Comparison of ENCODE assay signal across 11 mouse cellular contexts in genomic region chr12:26424841-26425240, GRCm38 (mm10). TPM values are rescaled to one million over a fixed set of nuclear protein-coding genes. Genes with fewer than 3 reads are reported as not detected.
DNase-seq lines count a peak whose midpoint lies in the region; ATAC-seq and TF ChIP-seq lines count a peak whose summit lies in the region.
"Had no signal": no experiment of that assay in that cellular context is flagged by ENCODE, and none has a peak within 500 bp of the region (broad histone marks: within the 10 kb centered on the region; RNA-seq: fewer than 3 reads in every experiment).

No protein-coding gene starts in this region.

- no peak overlapping the region for H3K4me2 ChIP-seq in forebrain, embryonic 14.5 days (ENCODE audit: low read length)
- no peak overlapping the region for H3K4me2 ChIP-seq in forebrain, embryonic 12.5 days
- no peak overlapping the region for H3K4me2 ChIP-seq in liver, embryonic 14.5 days (ENCODE audit: low read depth)

- no peaks in the 10 kb centered on the region for H3K4me1 ChIP-seq in forebrain, embryonic 14.5 days (ENCODE audit: control insufficient read depth, insufficient read depth, low read length)
- no peaks in the 10 kb centered on the region for H3K4me1 ChIP-seq in forebrain, embryonic 12.5 days
- no peaks in the 10 kb centered on the region for H3K4me1 ChIP-seq in liver, embryonic 14.5 days (replicated peaks; ENCODE audit: control insufficient read depth in 2 of 2, insufficient read depth in 2 of 2, low read length in 1 of 2)

- H3K4me3 ChIP-seq in forebrain, embryonic 14.5 days (ENCODE audit: low read depth, low read length): no peak overlapping the region
- no peak overlapping the region for H3K4me3 ChIP-seq in forebrain, embryonic 12.5 days (replicated peaks)
- H3K4me3 ChIP-seq in liver, embryonic 14.5 days (ENCODE audit: insufficient read depth in 1 of 2, low read depth in 2 of 2, low read length in 2 of 2): no peak overlapping the region

- no peak for ATAC-seq in forebrain, embryonic 14.5 days
- ATAC-seq in forebrain, embryonic 12.5 days (ENCODE audit: low FRiP score): no peak
- ATAC-seq in liver, embryonic 14.5 days (ENCODE audit: insufficient read depth): no peak
- ATAC-seq: intestine, embryonic 16.5 days had no signal

- H3K9ac ChIP-seq in forebrain, embryonic 14.5 days (ENCODE audit: low read length): no peak overlapping the region
- no peak overlapping the region for H3K9ac ChIP-seq in forebrain, embryonic 12.5 days
- no peak overlapping the region for H3K9ac ChIP-seq in liver, embryonic 14.5 days (replicated peaks)

- peak; percentile 52; the same call in 1 of the 2 replicates for TF ChIP-seq CTCF in liver, embryonic 14.5 days (IDR thresholded peaks at IDR 0.05; ENCODE audit: low read depth)

- H3K27me3 ChIP-seq in forebrain, embryonic 14.5 days (replicated peaks; ENCODE audit: control insufficient read depth, insufficient read depth, low read length): no peaks in the 10 kb centered on the region
- no peaks in the 10 kb centered on the region for H3K27me3 ChIP-seq in forebrain, embryonic 12.5 days
- no peaks in the 10 kb centered on the region for H3K27me3 ChIP-seq in liver, embryonic 14.5 days (ENCODE audit: control insufficient read depth, insufficient read depth, low read length)

- H3K9me3 ChIP-seq in forebrain, embryonic 14.5 days (replicated peaks; ENCODE audit: control insufficient read depth, low read length): no peaks in the 10 kb centered on the region
- no peaks in the 10 kb centered on the region for H3K9me3 ChIP-seq in forebrain, embryonic 12.5 days
- no peaks in the 10 kb centered on the region for H3K9me3 ChIP-seq in liver, embryonic 14.5 days (ENCODE audit: control insufficient read depth, low read length)

- TF ChIP-seq EP300 in liver, embryonic 14.5 days (IDR thresholded peaks at IDR 0.05; ENCODE audit: low read depth): no peak

- no peaks in the 10 kb centered on the region for H3K36me3 ChIP-seq in forebrain, embryonic 14.5 days (ENCODE audit: control insufficient read depth, insufficient read depth, low read length)
- H3K36me3 ChIP-seq in forebrain, embryonic 12.5 days (replicated peaks): no peaks in the 10 kb centered on the region
- no peaks in the 10 kb centered on the region for H3K36me3 ChIP-seq in liver, embryonic 14.5 days (replicated peaks; ENCODE audit: control insufficient read depth, insufficient read depth, low read depth)
- H3K36me3 ChIP-seq: G1E had no signal

- WGBS in forebrain, embryonic 14.5 days: 95% methylated on average over 2 of the region's 2 CpGs
- 94% methylated on average over 2 of the region's 2 CpGs for WGBS in forebrain, embryonic 12.5 days
- WGBS in liver, embryonic 14.5 days (ENCODE audit: insufficient replicate concordance): 72% methylated on average over 2 of the region's 2 CpGs

- peak; percentile 79 for DNase-seq in forebrain, embryonic 14.5 days (ENCODE audit: low spot score)
- peak; percentile 24 to 39 (median 32) for DNase-seq in liver, embryonic 14.5 days (ENCODE audit: low read depth in 3 of 3, low spot score in 3 of 3)
- no peak for DNase-seq in liver
- peak; percentile 26 for DNase-seq in T-cell, adult 2 months (ENCODE audit: low spot score)
- peak; percentile 56 for DNase-seq in lung, postnatal 14 days
- no peak for DNase-seq in Muller cell, postnatal 12 days (ENCODE audit: inconsistent ontology term)
- no peak for DNase-seq in spleen, postnatal 10 days (ENCODE audit: low spot score in 2 of 2)

- H3K27ac ChIP-seq in forebrain, embryonic 14.5 days (ENCODE audit: low read depth, low read length): no peak overlapping the region
- no peak overlapping the region for H3K27ac ChIP-seq in forebrain, embryonic 12.5 days
- no peak overlapping the region for H3K27ac ChIP-seq in liver, embryonic 14.5 days
- H3K27ac ChIP-seq: macrophage had no signal

RNA-seq across cellular contexts. Expression of gene Rnf144a, which starts 9.8 kb away (rescaled TPM):
- 17.4 and 21.5 TPM in 2 replicates for polyA plus RNA-seq in forebrain, embryonic 14.5 days (2014; fragmentation: Nextera tagmentation; extraction: Ambion mirVana)
- 50.7 and 52.1 TPM in 2 replicates for polyA plus RNA-seq in forebrain, embryonic 12.5 days (2016; fragmentation: Nextera tagmentation; extraction: Ambion mirVana)
- 0.63 and 0.74 TPM in 2 replicates for polyA plus RNA-seq in liver, embryonic 14.5 days (2012; rRNA removed)
- 0.60 and 0.66 TPM in 2 replicates for polyA plus RNA-seq in liver, embryonic 14.5 days (2014; fragmentation: Nextera tagmentation; extraction: Ambion mirVana)
- polyA plus RNA-seq: G1E had no signal

RNA-seq across cellular contexts. Expression of gene Rsad2, which starts 31.4 kb away (rescaled TPM):
- 0.20 and 0.27 TPM in 2 replicates for polyA plus RNA-seq in forebrain, embryonic 14.5 days (2014; fragmentation: Nextera tagmentation; extraction: Ambion mirVana)
- polyA plus RNA-seq in forebrain, embryonic 12.5 days (2016; fragmentation: Nextera tagmentation; extraction: Ambion mirVana): 0.36 and 0.79 TPM in 2 replicates
- polyA plus RNA-seq in liver, embryonic 14.5 days (2012; rRNA removed): 0.93 TPM in 2 replicates
- polyA plus RNA-seq in liver, embryonic 14.5 days (2014; fragmentation: Nextera tagmentation; extraction: Ambion mirVana): 1.9 and 2.7 TPM in 2 replicates
- polyA plus RNA-seq: G1E had no signal

RNA-seq across cellular contexts. Expression of gene Cmpk2, which starts 44.2 kb away (rescaled TPM):
- 11.7 and 11.8 TPM in 2 replicates for polyA plus RNA-seq in forebrain, embryonic 14.5 days (2014; fragmentation: Nextera tagmentation; extraction: Ambion mirVana)
- polyA plus RNA-seq in forebrain, embryonic 12.5 days (2016; fragmentation: Nextera tagmentation; extraction: Ambion mirVana): 6.1 and 7.2 TPM in 2 replicates
- polyA plus RNA-seq in liver, embryonic 14.5 days (2012; rRNA removed): 3.6 and 4.5 TPM in 2 replicates
- 10.2 and 13.5 TPM in 2 replicates for polyA plus RNA-seq in liver, embryonic 14.5 days (2014; fragmentation: Nextera tagmentation; extraction: Ambion mirVana)
- polyA plus RNA-seq: G1E had no signal

Comparison
In these comparisons a context has a peak if more than half of its experiments do, and no peak if none do; other contexts are left out.
1. DNase-seq: peak in forebrain, embryonic 14.5 days (single experiment), liver, embryonic 14.5 days (3 of 3), T-cell, adult 2 months (single experiment) and lung, postnatal 14 days (single experiment); none in liver (single experiment), Muller cell, postnatal 12 days (single experiment) and spleen, postnatal 10 days (0 of 2).
2. RNA of gene Rnf144a, which starts 9.8 kb away (polyA plus RNA-seq): 50.7 to 52.1 TPM in forebrain, embryonic 12.5 days and 17.4 to 21.5 TPM in forebrain, embryonic 14.5 days; 0.60 to 0.74 TPM in liver, embryonic 14.5 days; every median in the first group is over 10 times any median in the second.